In genomic region chr4:147940576-147941044, GRCm38 (mm10) we compare ENCODE assay signal across 8 mouse cellular contexts. TPM values are rescaled to one million over a fixed set of nuclear protein-coding genes. Genes with fewer than 3 reads are reported as not detected.
DNase-seq lines count a peak whose midpoint lies in the region; ATAC-seq and TF ChIP-seq lines count a peak whose summit lies in the region.

Gene 2510039O18Rik (plus strand): TSS chr4:147940895.

- peak; percentile 90 for DNase-seq in CH12.LX (ENCODE audit: extremely low read depth)
- peak; percentile 78 for DNase-seq in c-Kit-positive CD71-positive TER-119-negative erythroid progenitor cells, embryonic 14.5 days (ENCODE audit: low read depth)
- peak; percentile 95 for DNase-seq in forebrain, embryonic 11.5 days (ENCODE audit: low spot score)
- DNase-seq in kidney, postnatal 36 days, result peak; percentile 89 to 92

- H3K79me2 ChIP-seq in CH12.LX (replicated peaks; ENCODE audit: control insufficient read depth, extremely low read depth, insufficient read depth, poor library complexity, severe bottlenecking), result peaks cover 28% of the 10 kb centered on the region

- WGBS in forebrain, embryonic 11.5 days, result 1% methylated on average over 34 of the region's 35 CpGs
- whole genome bisulfite sequencing in heart, embryonic 16.5 days, result 1% methylated on average over 29 of the region's 35 CpGs
- WGBS in liver, embryonic 16.5 days (ENCODE audit: insufficient replicate concordance), result 2% methylated on average over 16 of the region's 35 CpGs
- whole genome bisulfite sequencing in neural tube, embryonic 13.5 days, result 1% methylated on average over 33 of the region's 35 CpGs

- H3K9me3 ChIP-seq in CH12.LX (replicated peaks; ENCODE audit: low read length), result no peaks in the 10 kb centered on the region
- no peaks in the 10 kb centered on the region for H3K9me3 ChIP-seq in forebrain, embryonic 11.5 days (ENCODE audit: control insufficient read depth, low read length)
- no peaks in the 10 kb centered on the region for H3K9me3 ChIP-seq in heart, embryonic 16.5 days (replicated peaks; ENCODE audit: control insufficient read depth, low read length)
- H3K9me3 ChIP-seq in liver, embryonic 16.5 days (replicated peaks; ENCODE audit: control insufficient read depth, low read length), result no peaks in the 10 kb centered on the region
- H3K9me3 ChIP-seq in neural tube, embryonic 13.5 days, result no peaks in the 10 kb centered on the region

- TF ChIP-seq CTCF in CH12.LX (conservative IDR thresholded peaks at IDR 0.05 in 1 of 2, IDR thresholded peaks at IDR 0.05 in 1 of 2; ENCODE audit: low read depth in 2 of 2, low read length in 2 of 2), result no peak
- no peak for TF ChIP-seq CTCF in testis, adult 2 months (IDR thresholded peaks at IDR 0.05; ENCODE audit: control insufficient read depth, insufficient read depth, insufficient replicate concordance, low read depth, low read length)

- dilution Hi-C loops in CH12.LX (cut with MboI; ENCODE audit: extremely low pct_ligation_motif_present, extremely low pct_unique_long_range_greater_than_20kb, low sequenced_read_pairs), result no loop called here

- H3K27ac ChIP-seq in CH12.LX (ENCODE audit: insufficient read depth, low read depth), result no peak within 1 kb of the TSS
- H3K27ac ChIP-seq in forebrain, embryonic 11.5 days (ENCODE audit: low read depth, low read length), result no peak within 1 kb of the TSS; the same call in 1 of the 2 replicates
- H3K27ac ChIP-seq in heart, embryonic 16.5 days (ENCODE audit: low read length), result peak within 1 kb of the TSS; percentile 82
- peak within 1 kb of the TSS; percentile 79 for H3K27ac ChIP-seq in liver, embryonic 16.5 days (ENCODE audit: low read length)
- H3K27ac ChIP-seq in neural tube, embryonic 13.5 days (replicated peaks), result peak within 1 kb of the TSS; percentile 84
- peak within 1 kb of the TSS; percentile 65 for H3K27ac ChIP-seq in testis, adult 2 months (ENCODE audit: control insufficient read depth, insufficient read depth, low read depth, low read length)

- H3K36me3 ChIP-seq in CH12.LX (replicated peaks in 1 of 2; ENCODE audit: control insufficient read depth in 1 of 2, insufficient read depth in 1 of 2, low read length in 1 of 2), result peaks cover 18 to 31% of the 10 kb centered on the region in 2 experiments
- peaks cover 8% of the 10 kb centered on the region; the same call in 1 of the 2 replicates for H3K36me3 ChIP-seq in forebrain, embryonic 11.5 days (ENCODE audit: control insufficient read depth, insufficient read depth, low read length)
- H3K36me3 ChIP-seq in heart, embryonic 16.5 days (ENCODE audit: control insufficient read depth, insufficient read depth), result peaks cover 18% of the 10 kb centered on the region
- peaks cover 17% of the 10 kb centered on the region for H3K36me3 ChIP-seq in liver, embryonic 16.5 days (ENCODE audit: control insufficient read depth, insufficient read depth)
- peaks cover 28% of the 10 kb centered on the region for H3K36me3 ChIP-seq in neural tube, embryonic 13.5 days
- H3K36me3 ChIP-seq in testis, adult 2 months (ENCODE audit: control insufficient read depth, insufficient read depth, low read length), result peaks cover 2% of the 10 kb centered on the region

- peak; percentile 74 for ATAC-seq in forebrain, embryonic 11.5 days (replicated peaks; ENCODE audit: low FRiP score)
- peak; percentile 53 for ATAC-seq in heart, embryonic 16.5 days (replicated peaks; ENCODE audit: extremely low read depth, insufficient read depth, low FRiP score)
- peak; percentile 81 for ATAC-seq in liver, embryonic 16.5 days (ENCODE audit: low read depth)
- peak; percentile 54 for ATAC-seq in neural tube, embryonic 13.5 days (ENCODE audit: low read depth)

- no peak for TF ChIP-seq EP300 in CH12.LX (IDR thresholded peaks at IDR 0.05; ENCODE audit: low read length)

- peak within 1 kb of the TSS; percentile 80 for H3K4me2 ChIP-seq in CH12.LX (ENCODE audit: insufficient read depth, low read depth, poor library complexity, severe bottlenecking)
- H3K4me2 ChIP-seq in forebrain, embryonic 11.5 days (ENCODE audit: low read depth, low read length, severe bottlenecking), result peak within 1 kb of the TSS; percentile 94
- H3K4me2 ChIP-seq in heart, embryonic 16.5 days (ENCODE audit: low read depth, low read length), result peak within 1 kb of the TSS; percentile 94
- H3K4me2 ChIP-seq in liver, embryonic 16.5 days (ENCODE audit: low read depth, low read length), result peak within 1 kb of the TSS; percentile 98
- H3K4me2 ChIP-seq in neural tube, embryonic 13.5 days, result peak within 1 kb of the TSS; percentile 100

- H3K27me3 ChIP-seq in CH12.LX (replicated peaks), result peaks cover 32% of the 10 kb centered on the region
- no peaks in the 10 kb centered on the region for H3K27me3 ChIP-seq in forebrain, embryonic 11.5 days (ENCODE audit: control insufficient read depth, insufficient read depth, low read length)
- H3K27me3 ChIP-seq in heart, embryonic 16.5 days (ENCODE audit: control insufficient read depth, insufficient read depth, low read length), result no peaks in the 10 kb centered on the region
- H3K27me3 ChIP-seq in liver, embryonic 16.5 days (ENCODE audit: control insufficient read depth, insufficient read depth, low read depth, low read length), result peaks cover 6% of the 10 kb centered on the region; the same call in 1 of the 2 replicates
- H3K27me3 ChIP-seq in neural tube, embryonic 13.5 days, result no peaks in the 10 kb centered on the region
- no peaks in the 10 kb centered on the region for H3K27me3 ChIP-seq in testis, adult 2 months (ENCODE audit: control insufficient read depth, insufficient read depth, low read length)

- in situ Hi-C loops in CH12.LX (cut with MboI; ENCODE audit: low pct_ligation_motif_present, low pct_unique_long_range_greater_than_20kb, low sequenced_read_pairs), result no loop called here

- peak within 1 kb of the TSS; percentile 61 to 100 (median 98) for H3K4me3 ChIP-seq in CH12.LX (replicated peaks in 1 of 3; ENCODE audit: low read depth in 2 of 3, low read length in 2 of 3, poor library complexity in 1 of 3)
- peak within 1 kb of the TSS; percentile 96 for H3K4me3 ChIP-seq in forebrain, embryonic 11.5 days (ENCODE audit: low read depth, low read length)
- H3K4me3 ChIP-seq in heart, embryonic 16.5 days (ENCODE audit: low read length), result peak within 1 kb of the TSS; percentile 72
- peak within 1 kb of the TSS; percentile 90 for H3K4me3 ChIP-seq in liver, embryonic 16.5 days (ENCODE audit: low read depth, low read length)
- peak within 1 kb of the TSS; percentile 94 for H3K4me3 ChIP-seq in neural tube, embryonic 13.5 days
- peak within 1 kb of the TSS; percentile 88 for H3K4me3 ChIP-seq in testis, adult 2 months (ENCODE audit: control insufficient read depth, low read depth, low read length)

- TF ChIP-seq POLR2A in CH12.LX (IDR thresholded peaks at IDR 0.05; ENCODE audit: low read depth, low read length), result peak; percentile 82
- TF ChIP-seq POLR2A in testis, adult 2 months (IDR thresholded peaks at IDR 0.05; ENCODE audit: control insufficient read depth, low read depth, low read length), result peak; percentile 81

- peaks cover 16 to 44% of the 10 kb centered on the region in 2 experiments for H3K4me1 ChIP-seq in CH12.LX (ENCODE audit: control insufficient read depth in 1 of 2, insufficient read depth in 2 of 2)
- peaks cover 5% of the 10 kb centered on the region for H3K4me1 ChIP-seq in forebrain, embryonic 11.5 days (replicated peaks; ENCODE audit: control insufficient read depth, insufficient read depth, low read length)
- peaks cover 49% of the 10 kb centered on the region for H3K4me1 ChIP-seq in heart, embryonic 16.5 days (ENCODE audit: control insufficient read depth, insufficient read depth, low read length)
- peaks cover 30% of the 10 kb centered on the region for H3K4me1 ChIP-seq in liver, embryonic 16.5 days (ENCODE audit: control insufficient read depth, low read depth, low read length)
- peaks cover 38% of the 10 kb centered on the region for H3K4me1 ChIP-seq in neural tube, embryonic 13.5 days (replicated peaks)
- peaks cover 13% of the 10 kb centered on the region for H3K4me1 ChIP-seq in testis, adult 2 months (ENCODE audit: control insufficient read depth, insufficient read depth, low read length)

- no peak for TF ChIP-seq RAD21 in CH12.LX (IDR thresholded peaks at IDR 0.05; ENCODE audit: low read depth, low read length)

- H3K9ac ChIP-seq in CH12.LX (ENCODE audit: insufficient read depth, low read depth), result peak within 1 kb of the TSS; percentile 85
- peak within 1 kb of the TSS; percentile 79 for H3K9ac ChIP-seq in forebrain, embryonic 11.5 days (ENCODE audit: low read length)
- peak within 1 kb of the TSS; percentile 84 for H3K9ac ChIP-seq in heart, embryonic 16.5 days (ENCODE audit: low read length)
- H3K9ac ChIP-seq in liver, embryonic 16.5 days (ENCODE audit: low read depth, low read length), result peak within 1 kb of the TSS; percentile 89
- H3K9ac ChIP-seq in neural tube, embryonic 13.5 days, result peak within 1 kb of the TSS; percentile 94

TF ChIP-seq in CH12.LX, 34 proteins besides CTCF, POLR2A, EP300 and RAD21 (continues in another document):
- TF ChIP-seq USF1 (IDR thresholded peaks at IDR 0.05; ENCODE audit: low read depth, low read length) (no peak), MXI1 (IDR thresholded peaks at IDR 0.05; ENCODE audit: low read depth, low read length) (peak; percentile 43; the same call in 1 of the 2 replicates), MAX (IDR thresholded peaks at IDR 0.05; ENCODE audit: low read length) (no peak), HCFC1 (IDR thresholded peaks at IDR 0.05; ENCODE audit: low read depth, low read length) (peak; percentile 79), GABPA (IDR thresholded peaks at IDR 0.05; ENCODE audit: insufficient replicate concordance, low read depth, low read length) (no peak), E2F4 (IDR thresholded peaks at IDR 0.05; ENCODE audit: insufficient replicate concordance, low read depth, low read length) (no peak), CHD1 (IDR thresholded peaks at IDR 0.05; ENCODE audit: low read depth, low read length) (no peak), RCOR1 (conservative IDR thresholded peaks at IDR 0.05; ENCODE audit: low read depth, low read length) (no peak), ELF1 (IDR thresholded peaks at IDR 0.05; ENCODE audit: low read depth, low read length) (peak; percentile 84), BHLHE40 (IDR thresholded peaks at IDR 0.05; ENCODE audit: low read depth, low read length) (no peak), POLR2AphosphoS2 (IDR thresholded peaks at IDR 0.05; ENCODE audit: low read depth, low read length) (peak; percentile 32; the same call in 1 of the 2 replicates), SIN3A (IDR thresholded peaks at IDR 0.05; ENCODE audit: low read length) (peak; percentile 72)

RNA-seq across cellular contexts. Expression of gene 2510039O18Rik, which starts in this region (rescaled TPM):
- 32.8 and 33.9 TPM in 2 replicates for total RNA-seq in CH12.LX (2012; rRNA removed)
- 22.1 and 23.9 TPM in 2 replicates for total RNA-seq in CH12.LX (2014; rRNA removed)
- 23.6 and 27.9 TPM in 2 replicates for polyA plus RNA-seq in CH12.LX (2012; ENCODE audit: insufficient read length, low read depth)
- 16.3 and 16.7 TPM in 2 replicates for polyA plus RNA-seq in forebrain, embryonic 11.5 days (2014; fragmentation: Nextera tagmentation; extraction: Ambion mirVana)
- polyA plus RNA-seq in heart, embryonic 16.5 days (2015; fragmentation: Nextera tagmentation; extraction: Ambion mirVana), result 12.1 and 14.2 TPM in 2 replicates
- 4.0 and 5.8 TPM in 2 replicates for polyA plus RNA-seq in liver, embryonic 16.5 days (2015; fragmentation: Nextera tagmentation; extraction: Ambion mirVana)
- 13.6 and 14.7 TPM in 2 replicates for polyA plus RNA-seq in neural tube, embryonic 13.5 days (2015; fragmentation: Nextera tagmentation; extraction: Ambion mirVana)
- 35.5 and 38.1 TPM in 2 replicates for polyA plus RNA-seq in testis, adult 2 months (2012; rRNA removed)

Comparison
In these comparisons a context has a peak if more than half of its experiments do, and no peak if none do; other contexts are left out.
1. H3K27ac ChIP-seq: peak in heart, embryonic 16.5 days (single experiment), liver, embryonic 16.5 days (single experiment), neural tube, embryonic 13.5 days (single experiment) and testis, adult 2 months (single experiment); none in CH12.LX (single experiment) and forebrain, embryonic 11.5 days (single experiment).
2. Peak in every context shown above with its lines, with median percentiles within 50 percentile points of each other: DNase-seq, H3K4me2 ChIP-seq, H3K4me3 ChIP-seq, H3K9ac ChIP-seq and ATAC-seq.